Comparison of ENCODE assay signal across 9 mouse cellular contexts in genomic region chr2:35898425-35899134, GRCm38 (mm10).
DNase-seq lines count a peak whose midpoint lies in the region; ATAC-seq lines count a peak whose summit lies in the region.
"Had no signal": no experiment of that assay in that cellular context is flagged by ENCODE, and none has a peak within 500 bp of the region (broad histone marks: within the 10 kb centered on the region; RNA-seq: fewer than 3 reads in every experiment).

No protein-coding gene starts in this region.

- H3K9me3 ChIP-seq in hindbrain, embryonic 16.5 days (ENCODE audit: control insufficient read depth, low read length), result no peaks in the 10 kb centered on the region

- H3K9ac ChIP-seq in hindbrain, embryonic 16.5 days (ENCODE audit: low read depth, low read length), result no peak overlapping the region

- H3K27ac ChIP-seq in brown adipose tissue, adult 24 weeks (replicated peaks; ENCODE audit: low read depth, low read length), result 0 out of 2 replicates have a peak overlapping the region, but pooled peaks have one; percentile 13
- no peak overlapping the region for H3K27ac ChIP-seq in hindbrain, embryonic 16.5 days (ENCODE audit: low read depth, low read length)
- H3K27ac ChIP-seq: kidney, postnatal 0 days had no signal

- H3K36me3 ChIP-seq in hindbrain, embryonic 16.5 days (ENCODE audit: control insufficient read depth, insufficient read depth, low read length), result no peaks in the 10 kb centered on the region

- no peaks in the 10 kb centered on the region for H3K27me3 ChIP-seq in hindbrain, embryonic 16.5 days (replicated peaks; ENCODE audit: control insufficient read depth, insufficient read depth, low read length)

- peak; percentile 79 to 83 for DNase-seq in adrenal gland, adult (ENCODE audit: inconsistent age in 2 of 2, low spot score in 1 of 2)
- DNase-seq in adrenal gland, postnatal 4 days (ENCODE audit: low spot score in 2 of 2), result no peak
- DNase-seq in heart, postnatal 25 days (ENCODE audit: low spot score), result peak; percentile 67
- DNase-seq in lung, postnatal 4 days, result peak; percentile 18 to 59
- DNase-seq in frontal cortex, postnatal 14 days (ENCODE audit: low spot score in 2 of 2), result no peak
- no peak for DNase-seq in layer of hippocampus, postnatal 25 days (ENCODE audit: extremely low spot score in 1 of 2, low spot score in 1 of 2)

- no peak overlapping the region for H3K4me3 ChIP-seq in brown adipose tissue, adult 24 weeks (ENCODE audit: insufficient read depth, low read depth, low read length)
- H3K4me3 ChIP-seq in hindbrain, embryonic 16.5 days (ENCODE audit: low read length), result no peak overlapping the region

- intact Hi-C loops in heart, postnatal 25 days (cut with DNase I), result no loop called here

- no peak overlapping the region for H3K4me2 ChIP-seq in hindbrain, embryonic 16.5 days (ENCODE audit: low read length)

- ATAC-seq in hindbrain, embryonic 16.5 days, result no peak

- WGBS in hindbrain, embryonic 16.5 days, result 87% methylated on average over 6 of the region's 6 CpGs

- H3K4me1 ChIP-seq in brown adipose tissue, adult 24 weeks (ENCODE audit: control insufficient read depth, insufficient read depth, insufficient read length, low read length), result peaks cover 2% of the 10 kb centered on the region; the same call in 1 of the 2 replicates
- H3K4me1 ChIP-seq in hindbrain, embryonic 16.5 days (ENCODE audit: control insufficient read depth, insufficient read depth, low read depth, low read length), result no peaks in the 10 kb centered on the region

Comparison
In these comparisons a context has a peak if more than half of its experiments do, and no peak if none do; other contexts are left out.
1. DNase-seq: peak in adrenal gland, adult (2 of 2), heart, postnatal 25 days (single experiment) and lung, postnatal 4 days (2 of 2); none in adrenal gland, postnatal 4 days (0 of 2), frontal cortex, postnatal 14 days (0 of 2) and layer of hippocampus, postnatal 25 days (0 of 2).